Mouse (Mus musculus) common myeloid progenitor, adult 5-6 weeks (primary cell): Measurements from ENCODE around the gene Llph. TPM values are rescaled to one million over a fixed set of nuclear protein-coding genes. Genes with fewer than 3 reads are reported as not detected.

Experiments used
- ATAC-seq: replicated peaks from 2 replicates; pipeline ENCODE4 v1.8.0; 2016; ENCODE audit warnings: low read depth, mild to moderate bottlenecking, moderate TSS enrichment, inconsistent platforms; ENCODE audit not compliant: poor library complexity, severe bottlenecking
- total RNA-seq: library from RNA; stranded (forward); fragments of 200-1000, 187-1606 nt; gene quantifications from 2 replicates; pipeline ENCODE4 v1.2.3, GENCODE M21; 2017

The Llph gene
- total RNA-seq, 1 experiment from 2014 or later = 108 TPM

- ATAC-seq = peak; percentile 34
Observed at GRCm38 (mm10) chr10:120271879-120272269, 45.0 kb downstream of the Llph start.

GRCm38 (mm10) chr10:120272270-120272883, 45.5 kb downstream of the Llph start:
- peak; percentile 22 for ATAC-seq

GRCm38 (mm10) chr10:120273335-120273734, 46.5 kb downstream of the Llph start:
- no peak for ATAC-seq

- ATAC-seq = no peak
Observed at GRCm38 (mm10) chr10:120279482-120280128, 52.7 kb downstream of the Llph start.

GRCm38 (mm10) chr10:120280375-120280774, 53.5 kb downstream of the Llph start:
- ATAC-seq = no peak

- no peak for ATAC-seq
Observed at GRCm38 (mm10) chr10:120281700-120282099, 54.8 kb downstream of the Llph start.

Other genes starting within 250 kb of the Llph start
- 33.2 and 33.8 TPM in 2 replicates for gene Helb, start 114.1 kb upstream of the Llph start, total RNA-seq
- 97.8 and 138 TPM in 2 replicates for gene Tmbim4, start 25.5 kb upstream of the Llph start, total RNA-seq
- 11.9 and 16.8 TPM in 2 replicates for gene Irak3, start 24.9 kb upstream of the Llph start, total RNA-seq
- gene Hmga2, start 249.4 kb downstream of the Llph start, total RNA-seq = 6.1 and 7.0 TPM in 2 replicates